Mouse (Mus musculus) stomach, embryonic 16.5 days (tissue): ENCODE results near the gene Gm6763. TPM values are rescaled to one million over a fixed set of nuclear protein-coding genes. Genes with fewer than 3 reads are reported as not detected.
"Not testable (repeated sequence)": the region's sequence is repeated elsewhere in the genome, so short reads cannot be mapped to it uniquely, and the experiment has no call there.

ENCODE experiments used
- ATAC-seq: fragments of 200-750 bp; cut with Nextera tagmentation; 2 replicates; pipeline ENCODE4 v1.8.0; 2017; ENCODE audit warnings: moderate number of reproducible peaks, moderate TSS enrichment; ENCODE audit not compliant: insufficient read depth, low FRiP score
- H3K27ac ChIP-seq: fragments of 300-500 bp; sonication (generic); 2 replicates; pipeline ENCODE4 v1.5.1; 2014; ENCODE audit warnings: low read length
- H3K27me3 ChIP-seq: fragments of 300-500 bp; sonication (generic); 2 replicates; pipeline ENCODE4 v1.6.1; 2014; ENCODE audit warnings: low read length, control low read depth, mixed read lengths; ENCODE audit not compliant: control insufficient read depth, insufficient read depth
- H3K36me3 ChIP-seq: fragments of 300-500 bp; sonication (generic); 2 replicates; pipeline ENCODE4 v1.6.1; 2014; ENCODE audit warnings: low read length; ENCODE audit not compliant: control insufficient read depth, insufficient read depth
- H3K4me1 ChIP-seq: fragments of 300-500 bp; sonication (generic); 2 replicates; pipeline ENCODE4 v1.6.1; 2014; ENCODE audit warnings: low read length, control low read depth, mixed read lengths; ENCODE audit not compliant: control insufficient read depth, insufficient read depth
- H3K4me2 ChIP-seq: fragments of 300-500 bp; sonication (generic); 2 replicates; pipeline ENCODE4 v1.6.1; 2014; ENCODE audit warnings: low read depth, low read length, mixed read lengths
- H3K4me3 ChIP-seq: fragments of 300-500 bp; sonication (generic); replicated peaks from 2 replicates; pipeline ENCODE4 v1.5.1; 2014; ENCODE audit warnings: mild to moderate bottlenecking, low read length
- H3K9ac ChIP-seq: fragments of 300-500 bp; sonication (generic); 2 replicates; pipeline ENCODE4 v1.6.1; 2014; ENCODE audit warnings: low read length
- H3K9me3 ChIP-seq: fragments of 300-500 bp; sonication (generic); replicated peaks from 2 replicates; pipeline ENCODE4 v1.6.1; 2016; ENCODE audit warnings: low read length, control low read depth; ENCODE audit not compliant: control insufficient read depth
- WGBS: fragments of 180-500 bp; shearing (Covaris S2); extraction: QIAGEN DNeasy Blood & Tissue Kit; methylation state at CpG from one replicate; pipeline ENCODE4 v1.1.7; 2014; 5-methylcytosine and 5-hydroxymethylcytosine counted together
- polyA plus RNA-seq: library from polyadenylated mRNA; unstranded; fragments of >200 nt; fragmentation: Nextera tagmentation; extraction: Ambion mirVana; gene quantifications from 2 replicates; pipeline ENCODE4 v1.2.1, GENCODE M21; 2015

Gm6763 gene
- polyA plus RNA-seq: not detected in 2 replicates

- H3K9me3 ChIP-seq, H3K36me3 ChIP-seq, ATAC-seq, H3K4me1 ChIP-seq, H3K27ac ChIP-seq, H3K4me2 ChIP-seq, H3K9ac ChIP-seq, H3K4me3 ChIP-seq, H3K27me3 ChIP-seq: not testable (repeated sequence)
- no CpG with 5 or more reads among the region's 3 CpGs for WGBS
Observed at GRCm38 (mm10) chr10:104151197-104151596, at the start of gene Gm6763. Gm6763 (plus strand) TSS chr10:104151497.

- no peaks in the 10 kb centered on the region for H3K9me3 ChIP-seq
- no peak for ATAC-seq
- H3K27ac ChIP-seq: no peak overlapping the region
- no peaks in the 10 kb centered on the region for H3K36me3 ChIP-seq
- 59% methylated on average over 3 of the region's 3 CpGs for WGBS
- no peak overlapping the region for H3K4me3 ChIP-seq
- H3K27me3 ChIP-seq: no peaks in the 10 kb centered on the region
- H3K4me1 ChIP-seq: no peaks in the 10 kb centered on the region
- H3K9ac ChIP-seq: no peak overlapping the region
- H3K4me2 ChIP-seq: no peak overlapping the region
Observed at GRCm38 (mm10) chr10:104110044-104110443, 41.3 kb upstream of the Gm6763 start.

DNA sequence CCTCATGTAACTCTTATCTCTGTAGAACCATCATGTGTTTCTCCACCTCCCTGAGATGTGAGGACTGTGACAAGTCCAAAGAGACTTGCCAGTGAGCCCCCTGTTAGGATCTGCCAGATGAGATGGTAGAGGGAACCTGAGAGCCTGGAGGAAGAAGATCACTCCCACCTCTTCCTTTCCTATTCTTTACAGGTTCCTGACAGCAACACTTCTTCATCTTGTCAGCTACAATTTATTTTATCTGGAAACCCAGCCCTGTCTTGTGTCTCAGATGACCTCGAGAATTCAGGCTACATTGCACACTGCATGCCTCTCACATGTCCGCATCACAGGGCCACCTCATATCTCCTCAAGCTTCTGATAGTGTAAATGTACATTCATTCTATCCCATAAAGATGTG lies 33.0 kb upstream of the Gm6763 start:
- H3K36me3 ChIP-seq: no peaks in the 10 kb centered on the region
- no peak overlapping the region for H3K4me3 ChIP-seq
- H3K4me2 ChIP-seq: no peak overlapping the region
- no peaks in the 10 kb centered on the region for H3K4me1 ChIP-seq
- H3K9me3 ChIP-seq: no peaks in the 10 kb centered on the region
- H3K27ac ChIP-seq: no peak overlapping the region
- no peak for ATAC-seq
- no peaks in the 10 kb centered on the region for H3K27me3 ChIP-seq
- WGBS: 53% methylated on average over 2 of the region's 2 CpGs
- no peak overlapping the region for H3K9ac ChIP-seq

DNA sequence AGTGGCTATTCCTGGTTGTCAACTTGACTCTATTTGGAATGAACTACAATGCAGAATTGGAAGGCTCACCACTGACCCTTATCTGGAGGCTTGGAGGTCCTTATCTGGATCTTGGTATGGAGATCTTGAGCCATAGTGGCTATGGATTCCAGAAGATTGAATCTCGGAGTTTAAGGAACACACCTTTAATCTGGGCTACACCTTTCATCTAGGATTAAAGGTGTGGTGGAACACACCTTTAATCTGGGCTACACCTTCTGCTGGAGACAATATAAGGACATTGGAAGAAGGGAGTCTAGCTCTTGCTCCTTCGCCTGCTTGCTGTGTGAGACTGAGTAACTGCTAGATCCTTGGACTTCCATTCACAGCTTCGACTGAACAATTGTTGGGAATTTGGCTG lies 8.6 kb upstream of the Gm6763 start, which contains the start of gene Gm21293:
Gene Gm21293, plus strand, starts transcription at position 301 of the 400 bp plus-strand sequence.
- not testable (repeated sequence) for H3K36me3 ChIP-seq, H3K27me3 ChIP-seq, H3K9ac ChIP-seq, H3K27ac ChIP-seq, H3K4me2 ChIP-seq, H3K4me3 ChIP-seq, H3K9me3 ChIP-seq, ATAC-seq, H3K4me1 ChIP-seq
- WGBS: no CpG with 5 or more reads among the region's 3 CpGs

- H3K4me1 ChIP-seq, ATAC-seq, H3K27me3 ChIP-seq, H3K4me3 ChIP-seq, H3K36me3 ChIP-seq, H3K4me2 ChIP-seq, H3K9me3 ChIP-seq, H3K27ac ChIP-seq, H3K9ac ChIP-seq: not testable (repeated sequence)
- no CpG with 5 or more reads among the region's 3 CpGs for WGBS
Observed at GRCm38 (mm10) chr10:104159706-104160105, 8.4 kb downstream of the Gm6763 start, which contains the start of gene Gm8764. Gm8764 (plus strand) TSS chr10:104160006.

DNA sequence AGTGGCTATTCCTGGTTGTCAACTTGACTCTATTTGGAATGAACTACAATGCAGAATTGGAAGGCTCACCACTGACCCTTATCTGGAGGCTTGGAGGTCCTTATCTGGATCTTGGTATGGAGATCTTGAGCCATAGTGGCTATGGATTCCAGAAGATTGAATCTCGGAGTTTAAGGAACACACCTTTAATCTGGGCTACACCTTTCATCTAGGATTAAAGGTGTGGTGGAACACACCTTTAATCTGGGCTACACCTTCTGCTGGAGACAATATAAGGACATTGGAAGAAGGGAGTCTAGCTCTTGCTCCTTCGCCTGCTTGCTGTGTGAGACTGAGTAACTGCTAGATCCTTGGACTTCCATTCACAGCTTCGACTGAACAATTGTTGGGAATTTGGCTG lies 16.9 kb downstream of the Gm6763 start, which contains the start of gene Gm21304:
Gene Gm21304, plus strand, starts transcription at position 301 of the 400 bp plus-strand sequence.
- H3K27ac ChIP-seq, H3K4me1 ChIP-seq, H3K4me3 ChIP-seq, H3K27me3 ChIP-seq, H3K4me2 ChIP-seq, H3K9me3 ChIP-seq, ATAC-seq, H3K36me3 ChIP-seq, H3K9ac ChIP-seq: not testable (repeated sequence)
- no CpG with 5 or more reads among the region's 3 CpGs for WGBS

GRCm38 (mm10) chr10:104176724-104177123 lies 25.4 kb downstream of the Gm6763 start, which contains the start of gene Gm21312:
Gm21312 (plus strand) TSS chr10:104177024.
- ATAC-seq, H3K27ac ChIP-seq, H3K27me3 ChIP-seq, H3K36me3 ChIP-seq, H3K9ac ChIP-seq, H3K9me3 ChIP-seq, H3K4me2 ChIP-seq, H3K4me1 ChIP-seq, H3K4me3 ChIP-seq: not testable (repeated sequence)
- WGBS: no CpG with 5 or more reads among the region's 3 CpGs

DNA sequence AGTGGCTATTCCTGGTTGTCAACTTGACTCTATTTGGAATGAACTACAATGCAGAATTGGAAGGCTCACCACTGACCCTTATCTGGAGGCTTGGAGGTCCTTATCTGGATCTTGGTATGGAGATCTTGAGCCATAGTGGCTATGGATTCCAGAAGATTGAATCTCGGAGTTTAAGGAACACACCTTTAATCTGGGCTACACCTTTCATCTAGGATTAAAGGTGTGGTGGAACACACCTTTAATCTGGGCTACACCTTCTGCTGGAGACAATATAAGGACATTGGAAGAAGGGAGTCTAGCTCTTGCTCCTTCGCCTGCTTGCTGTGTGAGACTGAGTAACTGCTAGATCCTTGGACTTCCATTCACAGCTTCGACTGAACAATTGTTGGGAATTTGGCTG lies 33.9 kb downstream of the Gm6763 start, which contains the start of gene Gm20765:
Gene Gm20765, plus strand, starts transcription at position 301 of the 400 bp plus-strand sequence.
- H3K36me3 ChIP-seq, H3K9me3 ChIP-seq, H3K4me2 ChIP-seq, H3K4me3 ChIP-seq, H3K27me3 ChIP-seq, H3K4me1 ChIP-seq, H3K27ac ChIP-seq, ATAC-seq, H3K9ac ChIP-seq: not testable (repeated sequence)
- WGBS: no CpG with 5 or more reads among the region's 3 CpGs

DNA sequence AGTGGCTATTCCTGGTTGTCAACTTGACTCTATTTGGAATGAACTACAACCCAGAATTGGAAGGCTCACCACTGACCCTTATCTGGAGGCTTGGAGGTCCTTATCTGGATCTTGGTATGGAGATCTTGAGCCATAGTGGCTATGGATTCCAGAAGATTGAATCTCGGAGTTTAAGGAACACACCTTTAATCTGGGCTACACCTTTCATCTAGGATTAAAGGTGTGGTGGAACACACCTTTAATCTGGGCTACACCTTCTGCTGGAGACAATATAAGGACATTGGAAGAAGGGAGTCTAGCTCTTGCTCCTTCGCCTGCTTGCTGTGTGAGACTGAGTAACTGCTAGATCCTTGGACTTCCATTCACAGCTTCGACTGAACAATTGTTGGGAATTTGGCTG lies 42.4 kb downstream of the Gm6763 start, which contains the start of gene Gm4340:
Gene Gm4340, plus strand, starts transcription at position 301 of the 400 bp plus-strand sequence.
- ATAC-seq, H3K27ac ChIP-seq, H3K27me3 ChIP-seq, H3K4me1 ChIP-seq, H3K9ac ChIP-seq, H3K9me3 ChIP-seq, H3K36me3 ChIP-seq, H3K4me3 ChIP-seq, H3K4me2 ChIP-seq: not testable (repeated sequence)
- WGBS: no CpG with 5 or more reads among the region's 3 CpGs
